Mouse (Mus musculus) ES-Bruce4 (cell line): Measurements from ENCODE around the gene Gm1604a.
"Not testable (repeated sequence)": the region's sequence is repeated elsewhere in the genome, so short reads cannot be mapped to it uniquely, and the experiment has no call there.

Experiments used
- CTCF ChIP-seq: IDR thresholded peaks from one replicate; pipeline ENCODE4 v1.8.1; 2011; ENCODE audit warnings: low read depth, low read length
- POLR2A ChIP-seq: IDR thresholded peaks from one replicate; pipeline ENCODE4 v1.8.1; 2011; ENCODE audit warnings: low read length; ENCODE audit not compliant: insufficient read depth

- TF ChIP-seq CTCF, POLR2A: not testable (repeated sequence)
These were observed 60.3 kb downstream of the Gm1604a start for GRCm38 (mm10) chr17:7085469-7086168.
